22 mouse cellular contexts compared by ENCODE assay signal in the genomic region with DNA sequence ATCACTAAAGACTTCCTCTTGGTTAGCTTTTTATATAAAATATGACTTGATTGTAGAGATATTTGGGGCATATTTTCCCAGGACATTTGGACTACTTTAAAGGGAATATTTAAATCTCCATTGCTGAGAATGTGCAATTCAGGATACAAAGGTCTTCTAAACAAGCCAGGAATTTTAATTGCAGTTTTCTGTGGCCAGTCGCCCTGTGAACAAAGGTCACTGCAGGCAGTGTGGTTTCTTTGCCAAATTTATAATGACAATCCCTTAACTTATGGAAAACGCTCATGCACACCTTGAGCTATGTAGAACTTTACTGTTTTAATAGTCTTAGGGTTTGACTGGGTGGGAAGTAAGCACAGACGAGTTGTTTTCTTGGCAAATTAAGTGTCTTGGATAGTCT.
DNase-seq lines count a peak whose midpoint lies in the region; ATAC-seq and TF ChIP-seq lines count a peak whose summit lies in the region.
"Had no signal": no experiment of that assay in that cellular context is flagged by ENCODE, and none has a peak within 500 bp of the region (broad histone marks: within the 10 kb centered on the region; RNA-seq: fewer than 3 reads in every experiment).

No protein-coding gene starts in this region.

- no peak for TF ChIP-seq CTCF in lung, embryonic 14.5 days (IDR thresholded peaks at IDR 0.05; ENCODE audit: low read depth)

- 47% methylated on average over 3 of the region's 3 CpGs for WGBS in kidney, embryonic 16.5 days
- WGBS in lung, embryonic 14.5 days, result 49% methylated on average over 3 of the region's 3 CpGs

- H3K27ac ChIP-seq in kidney, embryonic 16.5 days (ENCODE audit: low read length), result no peak overlapping the region
- no peak overlapping the region for H3K27ac ChIP-seq in lung, embryonic 14.5 days (ENCODE audit: low read depth)
- H3K27ac ChIP-seq: embryonic facial prominence, embryonic 12.5 days; forebrain, embryonic 15.5 days; heart, embryonic 13.5 days had no signal

- H3K27me3 ChIP-seq in kidney, embryonic 16.5 days (ENCODE audit: insufficient read depth, low read length), result no peaks in the 10 kb centered on the region
- no peaks in the 10 kb centered on the region for H3K27me3 ChIP-seq in lung, embryonic 14.5 days (ENCODE audit: insufficient read depth, low read length)
- H3K27me3 ChIP-seq: embryonic facial prominence, embryonic 12.5 days; forebrain, embryonic 15.5 days; heart, embryonic 13.5 days had no signal

- H3K4me3 ChIP-seq in kidney, embryonic 16.5 days (ENCODE audit: low read length), result no peak overlapping the region
- H3K4me3 ChIP-seq in lung, embryonic 14.5 days (ENCODE audit: low read depth, low read length), result no peak overlapping the region
- H3K4me3 ChIP-seq: embryonic facial prominence, embryonic 12.5 days; forebrain, embryonic 15.5 days; heart, embryonic 13.5 days had no signal

- H3K9me3 ChIP-seq in kidney, embryonic 16.5 days (ENCODE audit: low read length), result no peaks in the 10 kb centered on the region
- H3K9me3 ChIP-seq in lung, embryonic 14.5 days (ENCODE audit: low read depth, low read length), result no peaks in the 10 kb centered on the region
- H3K9me3 ChIP-seq: embryonic facial prominence, embryonic 12.5 days; forebrain, embryonic 15.5 days; G1E; heart, embryonic 13.5 days had no signal

- H3K36me3 ChIP-seq in kidney, embryonic 16.5 days (ENCODE audit: insufficient read depth, low read length), result no peaks in the 10 kb centered on the region
- H3K36me3 ChIP-seq in lung, embryonic 14.5 days (ENCODE audit: insufficient read depth), result no peaks in the 10 kb centered on the region
- H3K36me3 ChIP-seq: embryonic facial prominence, embryonic 12.5 days; forebrain, embryonic 15.5 days; G1E; heart, embryonic 13.5 days had no signal

- peak; percentile 57 for DNase-seq in kidney, adult 11 months
- DNase-seq in lung, embryonic 14.5 days, result peak; percentile 2
- DNase-seq in lung, postnatal 4 days, result no peak
- DNase-seq in kidney, postnatal 14 days, result peak; percentile 48
- DNase-seq in cerebellum, postnatal 14 days, result no peak
- no peak for DNase-seq in natural killer cell, adult 2 months (ENCODE audit: low spot score in 2 of 2)
- DNase-seq in urinary bladder, postnatal 4 days (ENCODE audit: low spot score in 2 of 2), result no peak
- DNase-seq: adrenal gland, adult 2 months; adrenal gland, postnatal 25 days; B cell, adult 2 months; cerebellum, adult 18-20 months; cerebellum, postnatal 10 days; embryo, embryonic 11 days; gastrocnemius, postnatal 36 days; heart, adult 11 months; heart, postnatal 36 days had no signal

- H3K4me1 ChIP-seq in kidney, embryonic 16.5 days (ENCODE audit: insufficient read depth, low read length), result no peaks in the 10 kb centered on the region
- no peaks in the 10 kb centered on the region for H3K4me1 ChIP-seq in lung, embryonic 14.5 days (ENCODE audit: insufficient read depth)
- H3K4me1 ChIP-seq: embryonic facial prominence, embryonic 12.5 days; forebrain, embryonic 15.5 days; heart, embryonic 13.5 days had no signal

- no peak overlapping the region for H3K4me2 ChIP-seq in kidney, embryonic 16.5 days (replicated peaks; ENCODE audit: low read depth, low read length)
- no peak overlapping the region for H3K4me2 ChIP-seq in lung, embryonic 14.5 days
- H3K4me2 ChIP-seq: embryonic facial prominence, embryonic 12.5 days; forebrain, embryonic 15.5 days; heart, embryonic 13.5 days had no signal

- no peak for ATAC-seq in kidney, embryonic 16.5 days (ENCODE audit: low FRiP score, low TSS enrichment)
- ATAC-seq in lung, embryonic 14.5 days (ENCODE audit: insufficient read depth), result no peak
- ATAC-seq: CD4-positive, CD25-positive, alpha-beta regulatory T cell, adult 4 months; forebrain, embryonic 15.5 days had no signal

- no peak overlapping the region for H3K9ac ChIP-seq in kidney, embryonic 16.5 days (replicated peaks; ENCODE audit: low read length)
- no peak overlapping the region for H3K9ac ChIP-seq in lung, embryonic 14.5 days
- H3K9ac ChIP-seq: embryonic facial prominence, embryonic 12.5 days; forebrain, embryonic 15.5 days; heart, embryonic 13.5 days had no signal

Comparison
In these comparisons a context has a peak if more than half of its experiments do, and no peak if none do; other contexts are left out.
1. DNase-seq: peak in kidney, adult 11 months (single experiment), lung, embryonic 14.5 days (single experiment) and kidney, postnatal 14 days (single experiment); none in lung, postnatal 4 days (0 of 2), cerebellum, postnatal 14 days (0 of 2), natural killer cell, adult 2 months (0 of 2) and urinary bladder, postnatal 4 days (0 of 2).